Mouse (Mus musculus): ENCODE measurements around the gene Gpr3.

Gene Gpr3

DNA sequence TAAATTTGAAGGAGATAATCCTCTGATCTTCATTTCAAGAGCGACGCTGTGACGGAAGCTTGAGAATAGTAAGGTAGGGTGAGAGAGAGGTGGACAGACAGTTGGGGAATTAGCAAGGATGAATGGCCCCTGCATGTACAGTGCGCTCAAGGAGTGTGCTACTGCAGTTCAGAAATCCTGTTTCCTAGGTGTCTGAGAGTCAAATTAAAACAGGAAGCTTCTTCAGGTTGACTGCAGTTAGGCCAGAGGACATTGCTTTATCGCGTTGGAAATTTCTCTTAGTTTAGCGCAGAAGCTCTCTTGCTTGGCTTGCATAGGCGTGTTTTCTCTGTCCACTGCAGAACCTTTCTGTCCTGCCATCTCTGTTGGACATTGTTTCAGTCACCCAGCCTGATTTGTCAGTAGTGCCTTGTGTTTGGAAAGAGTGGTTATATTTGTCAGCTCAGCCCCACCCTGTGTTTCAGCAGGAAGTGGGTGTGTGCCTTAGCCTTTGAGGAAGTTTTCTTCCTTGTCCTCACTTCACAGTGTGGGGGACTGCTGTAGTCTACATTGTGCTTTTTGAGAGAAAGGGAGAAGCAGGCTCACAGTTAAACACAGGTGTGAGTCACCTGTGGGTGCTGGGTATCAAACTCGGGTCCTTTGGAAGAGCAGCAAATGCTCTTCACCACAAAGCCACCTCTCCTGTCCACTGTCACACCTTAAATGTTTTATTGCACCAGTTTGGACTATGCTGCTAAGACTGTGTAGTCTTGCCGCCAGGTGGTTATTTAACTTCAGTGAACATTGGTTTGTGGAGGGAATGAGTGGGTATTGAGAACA, 42.9 kb downstream of the Gpr3 start:
- DNase-seq = no peak

GRCm38 (mm10) chr4:133166773-133167172, 45.6 kb downstream of the Gpr3 start:
- no peak for DNase-seq

- DNase-seq = no peak
Measured at GRCm38 (mm10) chr4:133162196-133162595, 50.1 kb downstream of the Gpr3 start.

DNA sequence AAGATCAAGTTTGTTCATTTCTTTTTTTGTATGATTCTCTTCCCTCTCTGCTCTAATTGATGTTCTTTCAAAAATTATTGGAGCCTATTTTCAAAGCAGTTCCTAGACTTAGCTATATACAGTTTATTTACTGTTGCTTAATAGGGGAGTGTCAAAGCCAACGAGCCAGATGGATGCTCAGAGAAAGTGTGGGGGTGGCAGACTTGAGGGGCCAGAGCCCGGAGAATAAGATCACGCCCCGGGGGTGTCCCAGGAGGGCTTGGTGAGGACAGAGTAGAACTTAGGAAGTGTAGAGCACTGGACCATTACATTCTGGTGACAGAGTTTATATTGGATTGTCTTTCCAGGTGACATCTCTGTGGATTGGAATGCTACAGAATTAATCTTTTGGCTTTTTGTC, 51.5 kb downstream of the Gpr3 start:
- DNase-seq = no peak

- DNase-seq = no peak
Measured at GRCm38 (mm10) chr4:133160211-133160610, 52.1 kb downstream of the Gpr3 start.

DNA sequence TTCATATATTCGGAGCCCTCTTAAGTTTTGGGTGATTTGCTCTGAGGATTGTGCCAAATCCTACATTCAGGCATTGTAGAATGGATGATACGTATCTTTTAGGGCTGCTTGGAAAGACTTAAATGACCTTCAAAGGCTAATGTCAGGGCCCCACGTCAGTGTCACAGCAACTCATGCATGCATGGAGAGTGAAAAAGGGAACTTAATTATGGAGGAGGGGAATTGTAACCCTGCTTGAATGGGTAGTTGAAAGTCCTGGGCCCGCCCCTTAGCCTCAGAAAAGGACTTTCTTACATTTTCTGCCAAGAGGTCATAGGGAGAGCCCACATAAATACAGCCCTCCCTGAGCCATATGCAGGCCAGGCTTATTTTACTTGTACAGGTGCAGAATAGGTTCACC, 52.7 kb downstream of the Gpr3 start:
- DNase-seq = no peak
